Mouse (Mus musculus) adrenal gland, adult 2 months (tissue): ENCODE measurements around the gene Pkig. TPM values are rescaled to one million over a fixed set of nuclear protein-coding genes. Genes with fewer than 3 reads are reported as not detected.
"Not testable (repeated sequence)": the region's sequence is repeated elsewhere in the genome, so short reads cannot be mapped to it uniquely, and the experiment has no call there.

Source experiments
- DNase-seq: peaks from one replicate; pipeline ENCODE4 v3.0.0; 2021
- long read RNA-seq: library from polyadenylated mRNA; stranded (forward); transcript quantifications from one replicate; pipeline ENCODE4 v2.0.0, GENCODE M21; 2021
- polyA plus RNA-seq: library from polyadenylated mRNA; depleted of rRNA; stranded (reverse); fragments of >200 nt; gene quantifications from 2 replicates; pipeline ENCODE4 v1.2.3, GENCODE M21; 2012; rRNA removed
- total RNA-seq, 2 experiments: library from RNA; stranded (reverse); gene quantifications; 2 replicates each; pipeline ENCODE4 v1.2.3; 2021

The Pkig gene
- 10 to 100 TPM; 37.1 to 49.1 TPM for total RNA-seq
- polyA plus RNA-seq, result 146 and 147 TPM in 2 replicates
- long read RNA-seq, transcript Pkig-209 (3 exons, 983 nt), result minor isoform, 6 of 61 reads
- long read RNA-seq, transcript Pkig-201 (4 exons, 1,036 nt), result major isoform, 42 of 61 reads
- long read RNA-seq, partial matches to known transcripts, result 6 of 61 reads
- long read RNA-seq, other reads (novel, unspliced or antisense), result 2 of 61 reads

- DNase-seq, result peak; percentile 92
Observed at GRCm38 (mm10) chr2:163657975-163658886, at the start of gene Pkig. Gene Pkig (plus strand): TSS chr2:163658386.

- no peak for DNase-seq
Observed at GRCm38 (mm10) chr2:163609281-163609975, 48.8 kb upstream of the Pkig start.

GRCm38 (mm10) chr2:163611176-163611575 is 47.0 kb upstream of the Pkig start:
- DNase-seq, result no peak

GRCm38 (mm10) chr2:163613206-163613605 is 45.0 kb upstream of the Pkig start:
- no peak for DNase-seq

- DNase-seq, result no peak
Observed at GRCm38 (mm10) chr2:163613990-163614389, 44.2 kb upstream of the Pkig start.

- no peak for DNase-seq
Observed at GRCm38 (mm10) chr2:163615401-163615800, 42.8 kb upstream of the Pkig start.

- no peak for DNase-seq
Observed at GRCm38 (mm10) chr2:163615906-163616651, 42.1 kb upstream of the Pkig start.

- no peak for DNase-seq
Observed at GRCm38 (mm10) chr2:163616652-163617227, 41.4 kb upstream of the Pkig start.

GRCm38 (mm10) chr2:163617232-163617863 is 40.8 kb upstream of the Pkig start:
- DNase-seq, result no peak

GRCm38 (mm10) chr2:163617874-163618273 is 40.3 kb upstream of the Pkig start:
- DNase-seq, result no peak

- DNase-seq, result no peak
Observed at GRCm38 (mm10) chr2:163620451-163620850, 37.7 kb upstream of the Pkig start.

- not testable (repeated sequence) for DNase-seq
Observed at GRCm38 (mm10) chr2:163621401-163621800, 36.8 kb upstream of the Pkig start.

- DNase-seq, result no peak
Observed at GRCm38 (mm10) chr2:163631223-163631622, 27.0 kb upstream of the Pkig start.

GRCm38 (mm10) chr2:163631715-163632114 is 26.5 kb upstream of the Pkig start:
- DNase-seq, result no peak

- DNase-seq, result no peak
Observed at GRCm38 (mm10) chr2:163634211-163634610, 24.0 kb upstream of the Pkig start.

- no peak for DNase-seq
Observed at GRCm38 (mm10) chr2:163636057-163636456, 22.1 kb upstream of the Pkig start.

GRCm38 (mm10) chr2:163637655-163638266 is 20.4 kb upstream of the Pkig start:
- DNase-seq, result no peak

GRCm38 (mm10) chr2:163640493-163640892 is 17.7 kb upstream of the Pkig start:
- no peak for DNase-seq

GRCm38 (mm10) chr2:163641681-163642080 is 16.5 kb upstream of the Pkig start:
- DNase-seq, result no peak
